Mouse (Mus musculus) CH12.LX (cell line): ENCODE data around the gene Speg.

ENCODE experiments used
- CHD2 ChIP-seq: IDR thresholded peaks from 2 replicates; pipeline ENCODE4 v1.6.1; 2011; ENCODE audit warnings: low read length, improper control_type of control experiment
- CTCF ChIP-seq, 2 experiments: IDR thresholded peaks in 1 of 2; conservative IDR thresholded peaks in 1 of 2; 2 replicates each; pipeline ENCODE4 v1.5.1; 2011 to 2012; ENCODE audit warnings: low read depth in 2 of 2, low read length in 2 of 2, improper control_type of control experiment in 1 of 2, inconsistent platforms in 1 of 2, mild to moderate bottlenecking in 1 of 2, moderate library complexity in 1 of 2
- NELFE ChIP-seq: IDR thresholded peaks from 2 replicates; pipeline ENCODE4 v1.6.1; 2011; ENCODE audit warnings: low read depth, low read length, improper control_type of control experiment
- POLR2AphosphoS2 ChIP-seq: IDR thresholded peaks from 2 replicates; pipeline ENCODE4 v1.6.1; 2011; ENCODE audit warnings: low read depth, low read length, improper control_type of control experiment
- SIN3A ChIP-seq: IDR thresholded peaks from 2 replicates; pipeline ENCODE4 v1.6.1; 2012; ENCODE audit warnings: low read length, improper control_type of control experiment, inconsistent platforms
- SMC3 ChIP-seq: IDR thresholded peaks from 2 replicates; pipeline ENCODE4 v1.6.1; 2011; ENCODE audit warnings: low read depth, low read length, improper control_type of control experiment
- TBP ChIP-seq: conservative IDR thresholded peaks from 2 replicates; pipeline ENCODE4 v1.6.1; 2011; ENCODE audit warnings: low read depth, low read length, improper control_type of control experiment
- UBTF ChIP-seq: IDR thresholded peaks from 2 replicates; pipeline ENCODE4 v1.6.1; 2012; ENCODE audit warnings: low read depth, mild to moderate bottlenecking, inconsistent platforms, low read length, improper control_type of control experiment, moderate library complexity
- USF2 ChIP-seq: conservative IDR thresholded peaks from 2 replicates; pipeline ENCODE4 v1.6.1; 2011; ENCODE audit warnings: low read depth, low read length, improper control_type of control experiment
- ZMIZ1 ChIP-seq: IDR thresholded peaks from 2 replicates; pipeline ENCODE4 v1.6.1; 2012; ENCODE audit warnings: low read depth, mild to moderate bottlenecking, inconsistent platforms, low read length, improper control_type of control experiment

DNA sequence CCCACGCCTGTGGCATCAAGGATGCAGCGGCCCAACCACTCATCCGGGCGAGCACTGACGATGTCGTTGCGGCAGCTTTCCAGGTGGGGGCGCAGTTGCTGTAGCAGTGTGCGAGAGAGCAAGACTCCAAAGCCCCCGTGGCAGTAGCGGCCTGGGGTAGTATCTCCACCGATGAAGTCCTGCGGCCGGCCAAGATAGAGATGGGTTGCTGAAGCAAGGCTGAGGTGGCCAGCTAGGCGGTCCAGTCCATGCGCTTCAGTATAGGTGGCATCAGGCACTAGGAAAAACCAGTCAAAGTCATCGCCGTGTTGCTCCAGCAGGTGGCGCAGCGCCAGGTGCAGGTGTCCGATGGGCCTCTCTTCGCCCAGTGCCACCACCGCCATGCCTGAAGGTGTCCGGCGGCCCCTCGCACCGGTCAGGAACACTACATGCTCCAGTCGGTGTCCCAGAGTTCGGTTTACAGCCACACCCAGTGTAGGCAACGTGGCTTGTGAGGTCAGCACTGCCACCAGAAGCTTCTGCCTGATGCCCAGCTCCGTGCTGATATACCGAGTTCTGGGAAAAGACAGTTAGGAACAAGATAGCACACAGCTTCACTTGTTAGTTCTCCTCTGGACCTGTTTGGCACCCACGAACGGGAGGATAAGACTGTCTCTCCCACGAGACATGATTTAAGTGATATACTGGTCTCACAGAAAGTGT is 102.3 kb downstream of the Speg start:
- TF ChIP-seq CTCF (conservative IDR thresholded peaks at IDR 0.05 in 1 of 2, IDR thresholded peaks at IDR 0.05 in 1 of 2; ENCODE audit: low read depth in 2 of 2, low read length in 2 of 2): peak; percentile 55 to 90
- TF ChIP-seq USF2: no peak; the same call in 1 of the 2 replicates
- TF ChIP-seq SMC3: peak; percentile 75
- no peak for TF ChIP-seq UBTF
- no peak for TF ChIP-seq ZMIZ1
- TF ChIP-seq POLR2AphosphoS2: no peak
- TF ChIP-seq SIN3A: peak; percentile 78; the same call in 1 of the 2 replicates
- no peak for TF ChIP-seq TBP
- TF ChIP-seq CHD2: no peak
- TF ChIP-seq NELFE: peak; percentile 26; the same call in 1 of the 2 replicates
